Mouse (Mus musculus) cerebellum, adult 2 months (tissue): ENCODE measurements around the gene Hcn3. TPM values are rescaled to one million over a fixed set of nuclear protein-coding genes. Genes with fewer than 3 reads are reported as not detected.
A peak's percentile ranks its signal among the peaks of the same experiment; 100 is the strongest.

Experiments used
- DNase-seq, 2 experiments: peaks; one replicate each; pipeline ENCODE4 v3.0.0; 2021
- H3K27ac ChIP-seq: fragments of 200-500 bp; 2 replicates; pipeline ENCODE4 v1.5.1; 2012; ENCODE audit warnings: low read length, control low read depth, inconsistent platforms; ENCODE audit not compliant: insufficient read depth
- H3K27me3 ChIP-seq: fragments of 200-500 bp; 2 replicates; pipeline ENCODE4 v1.6.1; 2012; ENCODE audit warnings: inconsistent platforms, mild to moderate bottlenecking, low read length, moderate library complexity; ENCODE audit not compliant: control insufficient read depth, insufficient read depth
- H3K4me1 ChIP-seq: fragments of 200-500 bp; 2 replicates; pipeline ENCODE4 v1.6.1; 2011; ENCODE audit warnings: low read length; ENCODE audit not compliant: control insufficient read depth, insufficient read depth
- H3K4me3 ChIP-seq: fragments of 200-500 bp; replicated peaks from 2 replicates; pipeline ENCODE3; 2011; ENCODE audit warnings: mild to moderate bottlenecking, low read depth, low read length, control low read depth; ENCODE audit not compliant: insufficient read depth
- CTCF ChIP-seq: fragments of 200-500 bp; IDR thresholded peaks from 2 replicates; pipeline ENCODE4 v1.5.1; 2011; ENCODE audit warnings: low read depth, mild to moderate bottlenecking, control low read depth, low read length, moderate library complexity, borderline replicate concordance; ENCODE audit not compliant: insufficient read depth
- POLR2A ChIP-seq: fragments of 200-500 bp; IDR thresholded peaks from 2 replicates; pipeline ENCODE4 v1.6.1; 2011; ENCODE audit warnings: low read length, control low read depth, borderline replicate concordance; ENCODE audit not compliant: insufficient read depth
- WGBS: fragments of 180-500 bp; shearing (Covaris S2); methylation state at CpG from one replicate; pipeline ENCODE4 v1.1.7; 2018; 5-methylcytosine and 5-hydroxymethylcytosine counted together
- polyA plus RNA-seq: library from polyadenylated mRNA; depleted of rRNA; stranded (reverse); fragments of >200 nt; gene quantifications from 2 replicates; pipeline ENCODE4 v1.2.3, GENCODE M21; 2012; rRNA removed

Hcn3 gene
- 13.0 and 14.6 TPM in 2 replicates for polyA plus RNA-seq

DNA sequence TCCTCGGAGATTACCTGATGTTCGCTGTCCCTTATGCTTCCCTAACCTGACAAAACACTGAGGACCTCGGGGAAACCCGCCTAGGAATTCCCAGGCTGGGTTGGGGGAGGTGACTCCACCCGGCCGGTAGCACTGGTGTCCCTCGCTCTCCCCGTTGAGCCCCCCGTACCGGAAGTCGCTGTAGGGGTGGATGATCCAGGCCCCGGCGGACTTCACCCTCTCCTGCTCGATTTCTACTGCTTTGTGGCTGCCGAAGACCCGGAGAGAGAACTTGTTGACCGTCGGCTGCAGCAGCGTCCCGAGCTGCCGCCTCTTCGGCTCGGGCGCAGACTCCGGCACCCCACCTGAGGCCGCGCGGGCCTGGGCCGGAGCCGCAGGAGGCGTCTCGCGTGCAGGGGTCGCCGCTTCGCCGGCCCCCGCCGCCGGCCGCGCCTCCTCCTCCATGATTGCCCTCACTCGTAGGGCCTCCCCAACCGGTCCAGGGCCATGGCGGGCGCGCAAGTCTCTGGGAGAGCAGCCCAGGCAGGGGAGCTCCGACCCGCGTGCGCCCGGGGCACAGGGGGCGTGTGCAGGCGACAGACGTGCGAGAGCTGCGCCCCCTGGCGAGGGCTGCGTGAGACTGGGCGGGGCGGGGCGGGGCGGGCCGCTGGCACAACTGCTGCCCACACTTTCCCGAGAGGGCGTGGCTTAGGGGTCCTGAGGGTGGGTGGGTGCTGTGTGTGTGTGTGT lies at the start of gene Hcn3:
TSS of gene Hcn3 (minus strand) at position 581 of the 729 bp plus-strand sequence.
- TF ChIP-seq CTCF (peak; percentile 35; the same call in 1 of the 2 replicates), POLR2A (no peak)
- peak; percentile 56 to 68 for DNase-seq
- peaks cover 8% of the 10 kb centered on the region; the same call in 1 of the 2 replicates for H3K4me1 ChIP-seq
- H3K27me3 ChIP-seq, result no peaks in the 10 kb centered on the region
- no peak within 1 kb of the TSS for H3K27ac ChIP-seq
- H3K4me3 ChIP-seq, result peak within 1 kb of the TSS; percentile 65
- WGBS, result under 1% methylated on average over 66 of the region's 66 CpGs

GRCm38 (mm10) chr3:89209731-89210130 lies 49.7 kb upstream of the Hcn3 start:
- DNase-seq, result no peak
- H3K4me1 ChIP-seq, result no peaks in the 10 kb centered on the region
- H3K27me3 ChIP-seq, result no peaks in the 10 kb centered on the region
- no peak overlapping the region for H3K27ac ChIP-seq
- TF ChIP-seq CTCF (no peak), POLR2A (no peak)
- H3K4me3 ChIP-seq, result no peak overlapping the region
- WGBS, result 73% methylated on average over 7 of the region's 7 CpGs

GRCm38 (mm10) chr3:89208736-89209135 lies 48.7 kb upstream of the Hcn3 start:
- WGBS, result 87% methylated on average over 6 of the region's 6 CpGs
- no peaks in the 10 kb centered on the region; the same call in 1 of the 2 replicates for H3K4me1 ChIP-seq
- no peak overlapping the region for H3K4me3 ChIP-seq
- TF ChIP-seq CTCF (no peak), POLR2A (no peak)
- no peaks in the 10 kb centered on the region for H3K27me3 ChIP-seq
- no peak for DNase-seq
- no peak overlapping the region for H3K27ac ChIP-seq

- DNase-seq, result no peak
- H3K27me3 ChIP-seq, result no peaks in the 10 kb centered on the region
- WGBS, result 77% methylated on average over 13 of the region's 13 CpGs
- TF ChIP-seq POLR2A, result no peak
- no peak for TF ChIP-seq CTCF
- H3K27ac ChIP-seq, result no peak overlapping the region
- H3K4me3 ChIP-seq, result no peak overlapping the region
- no peaks in the 10 kb centered on the region; the same call in 1 of the 2 replicates for H3K4me1 ChIP-seq
These were observed 48.2 kb upstream of the Hcn3 start for GRCm38 (mm10) chr3:89208075-89208657.

DNA sequence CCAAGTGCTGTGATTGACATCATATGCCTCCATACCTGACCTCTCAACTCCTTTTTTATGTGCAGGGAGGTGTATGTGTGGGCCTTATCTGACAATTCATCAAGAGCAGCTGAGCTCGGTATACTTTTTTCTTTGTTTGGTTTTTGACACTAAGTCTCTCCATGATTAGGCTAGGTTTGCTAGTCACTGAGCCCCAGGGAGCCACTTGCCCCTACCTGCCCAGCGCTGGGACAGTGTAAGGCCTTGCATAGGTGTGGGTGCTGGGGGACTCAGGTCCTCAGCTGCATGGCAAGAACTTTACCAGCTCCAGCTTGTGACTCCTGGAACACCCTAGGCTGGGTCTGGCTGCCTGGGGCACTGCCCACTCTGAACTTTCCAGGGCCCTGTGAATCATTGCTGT lies 46.7 kb upstream of the Hcn3 start:
- WGBS, result 95% methylated on average over 2 of the region's 2 CpGs
- DNase-seq, result no peak
- Histone ChIP-seq H3K4me3 (no peak overlapping the region), H3K4me1 (no peaks in the 10 kb centered on the region; the same call in 1 of the 2 replicates), H3K27me3 (no peaks in the 10 kb centered on the region), H3K27ac (no peak overlapping the region)
- TF ChIP-seq CTCF (no peak), POLR2A (no peak)

DNA sequence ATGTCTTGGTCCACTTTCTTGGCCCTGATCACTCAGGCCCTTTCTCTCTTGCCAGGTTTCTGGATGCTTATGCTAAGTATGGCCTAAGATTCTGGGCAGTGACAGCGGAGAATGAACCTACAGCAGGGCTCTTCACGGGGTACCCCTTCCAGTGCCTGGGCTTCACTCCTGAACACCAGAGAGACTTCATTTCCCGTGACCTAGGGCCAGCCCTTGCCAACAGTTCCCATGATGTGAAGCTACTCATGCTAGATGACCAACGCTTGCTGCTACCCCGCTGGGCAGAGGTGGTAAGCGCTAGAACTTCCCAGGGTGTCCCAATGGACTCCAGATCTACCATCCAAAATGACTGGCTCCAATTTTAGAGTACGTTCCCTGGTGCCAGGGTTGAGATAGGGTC lies 46.1 kb upstream of the Hcn3 start:
- 78% methylated on average over 7 of the region's 7 CpGs for WGBS
- H3K4me1 ChIP-seq, result no peaks in the 10 kb centered on the region; the same call in 1 of the 2 replicates
- no peaks in the 10 kb centered on the region for H3K27me3 ChIP-seq
- TF ChIP-seq CTCF, result no peak
- DNase-seq, result no peak
- no peak overlapping the region for H3K4me3 ChIP-seq
- H3K27ac ChIP-seq, result no peak overlapping the region

GRCm38 (mm10) chr3:89203142-89203514 lies 43.1 kb upstream of the Hcn3 start:
- Histone ChIP-seq H3K4me3 (peak overlapping the region; percentile 72), H3K27me3 (no peaks in the 10 kb centered on the region), H3K4me1 (no peaks in the 10 kb centered on the region; the same call in 1 of the 2 replicates), H3K27ac (no peak overlapping the region)
- 20% methylated on average over 5 of the region's 5 CpGs for WGBS
- no peak for TF ChIP-seq CTCF
- TF ChIP-seq POLR2A, result no peak
- no peak for DNase-seq

GRCm38 (mm10) chr3:89202253-89203141 lies 42.5 kb upstream of the Hcn3 start, which contains the start of gene Gba:
TSS of gene Gba (plus strand) at chr3:89202928.
- WGBS, result 21% methylated on average over 13 of the region's 13 CpGs
- Histone ChIP-seq H3K27ac (no peak within 1 kb of the TSS), H3K27me3 (no peaks in the 10 kb centered on the region), H3K4me3 (peak within 1 kb of the TSS; percentile 72), H3K4me1 (no peaks in the 10 kb centered on the region; the same call in 1 of the 2 replicates)
- TF ChIP-seq CTCF (no peak), POLR2A (peak; percentile 50; the same call in 1 of the 2 replicates)
- DNase-seq, result peak; percentile 86 to 89
